Mouse (Mus musculus) thymus, postnatal 0 days (tissue): ENCODE results near the gene Trim3. TPM values are rescaled to one million over a fixed set of nuclear protein-coding genes. Genes with fewer than 3 reads are reported as not detected.

Source experiments
- DNase-seq: peaks from one replicate; pipeline ENCODE4 v3.0.0-alpha.2; 2015; ENCODE audit warnings: low spot score
- polyA plus RNA-seq: library from polyadenylated mRNA; unstranded; fragments of >200 nt; fragmentation: Nextera tagmentation; extraction: Ambion mirVana; gene quantifications from 2 replicates; pipeline ENCODE4 v1.2.1, GENCODE M21; 2015

Gene Trim3
- polyA plus RNA-seq, 1 experiment from 2014 or later = 4.2 TPM

DNA sequence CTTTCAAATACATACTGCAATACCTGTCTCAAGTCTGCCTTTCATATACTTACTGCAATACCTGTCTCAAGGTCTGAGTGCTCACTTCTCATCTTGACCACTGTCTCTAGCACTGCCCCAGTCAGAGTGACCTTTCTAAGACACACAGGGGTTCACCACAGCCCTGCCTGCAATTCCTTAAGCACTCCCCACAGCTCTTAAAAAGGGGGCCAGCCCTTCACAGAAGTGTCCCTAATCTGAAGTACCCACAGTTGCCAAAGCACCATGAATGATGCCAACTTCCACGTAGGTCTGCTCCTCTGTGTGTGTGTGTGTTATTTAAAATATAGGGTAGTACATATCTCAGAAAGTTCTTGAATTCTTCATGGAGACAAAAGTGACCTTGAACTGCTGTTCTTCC, 21.6 kb downstream of the Trim3 start:
- DNase-seq = no peak

- no peak for DNase-seq
Measured at GRCm38 (mm10) chr7:105608467-105608866, 24.9 kb downstream of the Trim3 start.

- peak; percentile 34 for DNase-seq
Measured at GRCm38 (mm10) chr7:105602860-105603623, 30.3 kb downstream of the Trim3 start.

DNA sequence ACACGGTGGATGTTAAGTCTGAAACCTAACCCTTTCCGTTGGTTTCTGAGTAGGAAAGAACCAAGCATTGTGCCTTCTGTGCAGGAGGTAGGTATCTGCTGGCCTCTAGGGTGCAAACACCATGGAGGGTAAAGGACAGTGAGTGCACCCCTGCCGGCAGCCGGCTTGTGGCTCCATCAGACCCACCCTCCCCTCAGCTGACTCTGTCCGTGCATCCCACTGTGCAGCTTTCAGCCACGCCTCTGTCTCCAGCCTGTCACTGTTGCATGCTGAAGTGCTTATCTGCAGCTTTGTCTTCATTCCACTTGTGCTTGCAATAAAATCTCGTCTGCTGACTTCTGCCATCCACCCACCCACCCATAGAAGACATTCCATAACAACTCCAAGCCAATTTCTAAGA, 43.3 kb downstream of the Trim3 start:
- no peak for DNase-seq

GRCm38 (mm10) chr7:105588325-105588912, 45.0 kb downstream of the Trim3 start:
- DNase-seq = no peak

GRCm38 (mm10) chr7:105581959-105582358, 51.4 kb downstream of the Trim3 start:
- DNase-seq = no peak

- peak; percentile 60 for DNase-seq
Measured at GRCm38 (mm10) chr7:105581094-105581703, 52.2 kb downstream of the Trim3 start, which contains the start of gene Apbb1. Apbb1 (minus strand) TSS chr7:105581653.

DNA sequence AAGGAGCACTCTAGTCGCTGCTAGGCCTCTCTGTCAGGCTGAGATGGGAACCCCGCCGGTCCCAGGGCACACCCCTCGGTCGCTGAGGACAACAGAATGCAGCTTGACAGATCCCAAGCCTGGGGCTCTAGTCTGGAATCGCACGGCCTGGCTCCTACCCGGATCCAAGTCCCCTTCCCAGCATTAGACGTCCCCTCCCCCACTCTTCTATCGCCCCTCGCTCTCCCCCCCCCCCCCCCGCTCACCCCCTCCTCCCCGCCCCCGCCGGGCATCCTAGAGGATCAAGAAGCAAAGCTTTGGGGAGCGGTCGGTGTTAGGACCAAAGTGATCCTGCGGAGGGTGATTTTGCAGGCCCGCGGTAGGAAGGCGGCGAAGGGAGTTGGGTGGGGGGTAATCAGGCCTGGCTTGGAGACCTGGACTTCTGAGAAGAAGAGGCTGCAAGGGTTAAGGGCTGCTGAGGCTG, 52.7 kb downstream of the Trim3 start:
- DNase-seq = no peak

DNA sequence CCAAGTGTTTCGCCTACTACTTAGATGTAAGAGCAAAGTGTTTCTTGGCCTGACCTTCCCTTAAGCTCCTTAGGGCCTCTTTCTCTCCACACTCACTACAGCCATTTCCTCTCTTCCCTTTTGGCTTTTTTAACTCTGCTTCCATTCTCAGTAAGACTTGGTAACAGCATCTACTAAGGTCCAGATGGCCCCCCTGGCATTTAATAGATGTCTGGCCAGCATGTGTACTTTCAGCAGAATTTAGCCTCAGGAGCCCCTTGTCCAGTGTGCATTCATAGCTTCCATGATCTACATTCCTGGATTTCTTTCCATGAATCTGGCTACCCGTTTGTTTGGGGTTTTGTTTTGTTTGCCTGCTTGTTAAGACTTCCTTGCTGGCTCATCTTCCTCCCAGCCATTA, 54.9 kb downstream of the Trim3 start:
- no peak for DNase-seq

- DNase-seq = no peak
Measured at GRCm38 (mm10) chr7:105577377-105577871, 55.9 kb downstream of the Trim3 start.

DNA sequence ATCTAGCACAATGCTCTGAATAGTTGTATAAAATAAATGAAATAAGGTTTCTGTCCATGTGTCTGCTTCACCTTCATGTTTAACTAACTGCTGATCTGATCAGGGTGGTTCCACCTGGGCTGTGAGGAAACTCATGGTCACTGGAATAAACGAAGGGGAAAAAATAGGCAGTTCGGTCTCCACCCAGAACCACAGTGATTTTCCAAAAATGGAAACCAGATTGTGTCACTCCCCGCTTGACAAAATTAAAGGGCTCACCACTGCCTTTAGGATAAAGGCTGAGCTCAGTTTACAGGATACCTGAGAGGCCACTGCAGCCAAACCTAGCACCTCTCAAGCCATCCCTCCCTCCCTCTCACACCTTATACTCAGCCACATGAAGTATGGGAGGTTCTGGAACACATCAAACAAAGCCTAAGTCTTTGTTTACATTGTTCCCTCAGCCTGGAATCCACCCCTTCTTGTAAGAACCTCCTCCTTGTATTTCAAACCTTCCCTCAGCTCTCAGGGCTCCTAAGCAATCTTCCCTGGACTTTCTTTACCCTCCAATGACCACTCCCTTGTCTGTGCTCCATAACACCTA, 57.1 kb downstream of the Trim3 start:
- DNase-seq = no peak

DNA sequence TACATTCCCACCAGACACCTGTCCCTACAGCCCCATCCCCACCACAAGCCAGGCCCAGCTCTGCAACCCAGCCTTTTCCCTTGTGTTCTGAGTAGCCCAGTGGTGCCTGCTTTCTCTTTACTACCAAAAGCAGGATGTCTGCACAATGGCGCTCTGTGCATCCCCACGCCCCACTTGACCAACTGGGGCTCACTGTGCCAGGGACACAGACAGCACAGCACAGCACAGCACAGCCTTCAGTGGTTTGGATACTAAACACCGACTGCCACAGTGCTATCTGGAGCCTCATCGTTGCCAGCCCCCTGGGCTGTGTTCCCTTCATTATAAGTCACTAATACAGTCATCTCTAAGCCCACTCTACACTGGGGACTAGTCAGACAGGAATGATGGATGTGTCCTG, 58.8 kb downstream of the Trim3 start:
- no peak for DNase-seq

GRCm38 (mm10) chr7:105572949-105573348, 60.4 kb downstream of the Trim3 start:
- DNase-seq = no peak

- DNase-seq = no peak
Measured at GRCm38 (mm10) chr7:105570756-105571155, 62.6 kb downstream of the Trim3 start.

- no peak for DNase-seq
Measured at GRCm38 (mm10) chr7:105569512-105570496, 63.6 kb downstream of the Trim3 start.

GRCm38 (mm10) chr7:105568988-105569471, 64.3 kb downstream of the Trim3 start:
- DNase-seq = no peak

DNA sequence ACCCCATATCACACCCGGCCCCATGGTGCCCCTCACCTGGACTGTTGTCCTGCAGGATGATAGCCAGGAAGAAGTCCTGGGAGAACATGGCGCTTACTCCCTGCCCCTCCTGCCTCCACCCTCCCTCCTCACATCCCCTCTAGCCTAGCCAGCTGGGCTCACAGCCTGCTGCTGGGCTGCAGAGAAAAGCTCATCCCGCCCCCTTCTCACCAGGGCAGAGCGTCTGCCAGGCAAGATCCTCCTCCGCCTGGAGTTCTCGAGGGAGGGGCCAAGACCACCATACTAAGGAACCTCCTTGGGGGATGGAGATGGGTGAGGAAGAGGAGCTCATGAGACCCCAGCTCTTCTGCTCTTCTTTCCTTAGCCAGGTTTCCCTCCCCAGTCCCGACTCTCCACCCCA, 64.8 kb downstream of the Trim3 start:
- DNase-seq = no peak

DNA sequence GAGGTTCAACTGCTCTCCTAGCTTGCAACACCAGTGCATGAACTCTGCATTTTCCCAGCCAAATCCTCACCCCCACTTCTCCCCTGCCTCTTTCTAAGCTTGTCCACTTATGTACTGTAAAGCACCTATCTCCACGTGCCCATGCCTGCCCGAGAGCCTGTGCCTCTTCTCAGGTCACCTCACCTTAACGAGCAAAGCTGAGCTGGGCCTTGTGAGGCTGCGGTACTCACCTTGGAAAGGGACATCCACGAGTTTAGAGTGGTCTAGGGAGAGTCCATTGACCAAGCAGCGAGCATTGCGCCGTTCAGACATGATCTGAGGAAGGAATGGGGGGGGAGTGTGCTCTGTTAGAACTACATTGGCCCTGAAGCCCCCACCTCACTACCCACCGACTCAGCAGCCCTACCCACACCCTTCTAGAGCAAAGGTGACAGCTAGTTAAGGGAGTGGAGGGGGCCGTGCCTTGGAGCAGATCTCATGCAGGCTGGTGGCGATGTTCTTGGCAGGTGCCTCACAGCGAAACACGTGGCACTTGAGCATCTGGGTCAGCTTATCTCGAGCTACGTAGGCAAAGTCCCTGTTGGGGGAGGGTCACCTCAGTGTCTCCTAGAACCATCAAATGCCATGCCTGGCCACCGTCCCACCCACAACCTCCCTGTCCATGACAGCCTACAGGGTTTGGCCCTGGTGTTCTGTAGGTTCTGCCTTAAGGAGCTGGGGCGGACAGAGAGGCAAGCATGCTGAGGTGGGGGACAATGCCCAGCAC, 68.1 kb downstream of the Trim3 start:
- no peak for DNase-seq

DNA sequence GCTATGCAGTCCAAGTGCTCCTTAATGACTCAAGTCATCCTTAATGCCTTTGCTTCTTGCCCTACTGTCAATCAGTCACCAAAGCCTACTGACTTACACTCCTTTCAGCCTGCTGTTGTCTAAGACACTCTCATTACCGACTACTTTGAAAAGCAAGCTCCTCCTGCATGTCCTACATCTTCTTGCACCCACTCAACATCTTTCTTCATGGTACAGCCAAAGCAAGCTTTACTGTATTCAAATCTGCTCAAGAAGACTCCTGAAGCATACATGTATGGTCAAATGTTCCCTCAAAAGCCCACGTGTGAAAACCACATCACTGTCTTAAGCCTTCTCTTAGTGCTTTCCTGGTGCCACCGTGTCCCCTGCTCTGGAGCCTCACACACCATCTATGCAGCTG, 70.0 kb downstream of the Trim3 start:
- no peak for DNase-seq

DNA sequence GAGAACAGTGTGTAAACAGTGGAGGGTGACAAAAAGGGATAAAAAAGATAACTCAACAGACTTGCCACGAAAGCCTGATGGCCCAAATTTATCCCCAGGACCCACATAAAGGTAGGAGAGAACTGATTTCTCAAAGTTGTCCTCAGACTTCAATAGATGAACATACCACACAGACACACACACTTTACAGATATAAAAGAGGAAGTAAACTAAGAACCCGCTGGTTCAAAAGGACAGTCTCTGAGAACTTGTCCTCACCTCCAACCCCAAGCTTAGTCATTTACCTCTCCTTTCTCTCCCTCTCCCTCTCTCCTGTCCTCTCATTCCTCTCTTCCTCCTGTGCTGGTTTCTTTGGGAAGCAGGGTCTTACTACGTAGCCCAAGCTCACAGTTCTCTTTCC, 71.1 kb downstream of the Trim3 start:
- DNase-seq = no peak
